Mouse (Mus musculus): Measurements from ENCODE around the gene 4930404N11Rik. TPM values are rescaled to one million over a fixed set of nuclear protein-coding genes. Genes with fewer than 3 reads are reported as not detected.

Gene 4930404N11Rik
- 11.6 and 18.6 TPM in 2 replicates for polyA plus RNA-seq (2012; ENCODE audit: low replicate concordance)

GRCm38 (mm10) chr10:81365672-81366476 is at the start of gene 4930404N11Rik:
4930404N11Rik (minus strand) TSS chr10:81365816.

DNA sequence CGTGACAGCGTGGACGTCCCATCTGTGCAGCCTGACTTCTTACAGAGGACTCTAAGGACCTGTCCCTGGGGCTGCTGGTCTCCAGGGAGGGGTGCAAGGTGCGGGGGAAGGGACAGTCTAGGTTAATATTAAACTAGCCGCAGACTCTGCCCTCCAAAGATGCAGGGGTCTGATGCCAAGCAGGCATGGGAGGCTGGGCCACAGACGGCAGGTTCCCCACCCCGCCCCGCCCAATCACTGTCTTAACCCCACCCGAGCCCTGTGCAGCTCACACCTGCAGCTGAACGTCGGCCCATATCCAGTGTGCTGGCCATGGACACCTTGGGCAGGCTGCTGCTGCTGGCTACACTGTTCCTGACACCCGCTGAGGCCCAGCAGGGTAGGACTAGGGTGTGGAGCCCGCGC is 27.2 kb upstream of the 4930404N11Rik start, which contains the start of gene Smim24:
Gene Smim24, plus strand, starts transcription at position 271 of the 405 bp plus-strand sequence.

DNA sequence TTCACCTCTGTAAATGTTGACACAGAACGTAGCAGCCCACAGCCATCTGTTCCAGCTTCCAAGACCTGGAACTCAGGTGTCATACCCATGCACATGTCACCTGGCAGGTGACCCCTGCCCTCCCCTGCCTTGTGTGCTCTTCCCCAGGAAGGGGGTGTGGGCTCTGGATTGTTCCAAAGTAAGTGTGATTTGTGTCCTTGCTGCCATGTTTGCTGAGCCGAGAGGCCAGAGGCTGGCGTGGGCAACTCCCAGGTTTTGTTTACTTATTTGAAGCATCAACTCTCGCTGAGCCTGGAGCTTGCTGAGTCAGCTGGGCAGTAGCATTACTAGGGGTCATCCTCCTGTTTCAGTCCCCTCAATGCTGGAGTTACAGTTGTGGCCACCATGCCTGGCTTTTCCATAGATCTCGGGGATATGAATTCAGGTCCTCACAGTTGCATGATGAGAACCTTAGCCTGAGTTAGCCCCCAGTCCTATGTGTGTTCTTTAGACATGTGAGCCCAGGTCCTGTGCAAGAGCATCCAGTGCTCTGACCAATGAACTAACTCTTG is 23.0 kb upstream of the 4930404N11Rik start, which contains the start of gene Gm48552:
Gene Gm48552, plus strand, starts transcription at position 501 of the 551 bp plus-strand sequence.

DNA sequence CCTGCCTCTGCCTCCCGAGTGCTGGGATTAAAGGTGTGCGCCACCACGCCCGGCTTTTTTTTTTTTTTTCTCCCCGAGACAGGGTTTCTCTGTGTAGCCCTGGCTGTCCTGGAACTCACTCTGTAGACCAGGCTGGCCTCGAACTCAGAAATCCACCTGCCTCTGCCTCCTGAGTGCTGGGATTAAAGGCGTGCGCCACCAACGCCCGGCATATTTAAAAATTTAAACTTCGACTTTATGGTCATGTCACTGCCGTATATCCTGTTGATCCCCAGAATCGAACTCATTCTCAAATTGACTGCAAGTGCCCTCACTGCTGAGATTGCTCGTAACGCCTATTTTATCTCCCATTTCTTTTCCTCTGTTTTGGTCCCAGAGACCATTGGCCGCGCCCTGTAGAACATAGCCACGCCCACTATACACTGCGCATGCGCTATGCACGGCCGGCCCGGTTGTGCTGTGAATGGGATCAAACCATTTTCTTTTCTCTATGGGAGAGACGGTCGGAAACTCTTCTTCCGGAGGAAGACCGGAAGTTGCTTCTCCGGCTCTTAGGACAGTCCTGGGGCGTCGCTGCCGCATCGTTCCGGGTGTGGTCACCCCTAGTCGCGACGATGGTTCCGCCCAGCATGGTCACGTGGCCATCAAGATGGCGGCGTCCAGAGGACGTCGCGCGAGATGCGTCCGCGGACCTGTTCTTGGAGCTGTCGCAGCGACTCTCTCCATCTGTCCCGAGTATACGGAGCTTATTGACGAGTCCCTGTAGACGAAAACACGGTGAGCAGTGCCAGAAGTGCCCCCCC is 18.4 kb upstream of the 4930404N11Rik start, which contains the start of the genes Dohh and Gm48551:
Gene Dohh, plus strand, starts transcription at position 627 of the 803 bp plus-strand sequence.
Gene Gm48551, plus strand, starts transcription at position 665 of the 803 bp plus-strand sequence.

GRCm38 (mm10) chr10:81377793-81378552 is 12.4 kb upstream of the 4930404N11Rik start, which contains the start of gene Fzr1:
Fzr1 (minus strand) TSS chr10:81378516.

GRCm38 (mm10) chr10:81356991-81357844 is 8.4 kb downstream of the 4930404N11Rik start, which contains the start of gene Mfsd12:
Mfsd12 (plus strand) TSS chr10:81357491.

GRCm38 (mm10) chr10:81350351-81351063 is 15.1 kb downstream of the 4930404N11Rik start, which contains the start of gene Hmg20b:
Hmg20b (minus strand) TSS chr10:81350480.

GRCm38 (mm10) chr10:81342686-81343505 is 22.7 kb downstream of the 4930404N11Rik start, which contains the start of gene Gipc3:
Gipc3 (minus strand) TSS chr10:81343266.

GRCm38 (mm10) chr10:81328386-81328785 is 37.2 kb downstream of the 4930404N11Rik start, which contains the start of gene Tbxa2r:
Tbxa2r (plus strand) TSS chr10:81328731.

GRCm38 (mm10) chr10:81320550-81321347 is 44.9 kb downstream of the 4930404N11Rik start, which contains the start of gene Cactin:
Cactin (plus strand) TSS chr10:81321103.

Other genes with a start within 250 kb of the 4930404N11Rik start
- gene Zbtb7a, start 230.6 kb downstream of the 4930404N11Rik start, polyA plus RNA-seq (2012; ENCODE audit: low replicate concordance) = 198 and 333 TPM in 2 replicates
- 72.6 and 164 TPM in 2 replicates for gene Pias4, start 197.9 kb downstream of the 4930404N11Rik start, polyA plus RNA-seq (2012; ENCODE audit: low replicate concordance)
- 495 and 2,413 TPM in 2 replicates for gene Eef2, start 189.2 kb downstream of the 4930404N11Rik start, polyA plus RNA-seq (2012; ENCODE audit: low replicate concordance)
- 53.4 and 152 TPM in 2 replicates for gene Dapk3, start 182.8 kb downstream of the 4930404N11Rik start, polyA plus RNA-seq (2012; ENCODE audit: low replicate concordance)
- gene 4930442H23Rik, start 182.0 kb downstream of the 4930404N11Rik start, polyA plus RNA-seq (2012; ENCODE audit: low replicate concordance) = 0.09 TPM in 1 of 2 replicates, not detected in the other
- not detected in 2 replicates for gene Nmrk2, start 163.8 kb downstream of the 4930404N11Rik start, polyA plus RNA-seq (2012; ENCODE audit: low replicate concordance)
- 0.53 and 0.94 TPM in 2 replicates for gene Atcay, start 135.0 kb downstream of the 4930404N11Rik start, polyA plus RNA-seq (2012; ENCODE audit: low replicate concordance)
- 4.0 and 8.6 TPM in 2 replicates for gene Zfr2, start 132.7 kb downstream of the 4930404N11Rik start, polyA plus RNA-seq (2012; ENCODE audit: low replicate concordance)
- 31.4 and 107 TPM in 2 replicates for gene Matk, start 112.9 kb downstream of the 4930404N11Rik start, polyA plus RNA-seq (2012; ENCODE audit: low replicate concordance)
- gene Mrpl54, start 98.9 kb downstream of the 4930404N11Rik start, polyA plus RNA-seq (2012; ENCODE audit: low replicate concordance) = 314 and 329 TPM in 2 replicates
- gene Apba3, start 98.9 kb downstream of the 4930404N11Rik start, polyA plus RNA-seq (2012; ENCODE audit: low replicate concordance) = 70.4 and 133 TPM in 2 replicates
- gene Tjp3, start 74.2 kb downstream of the 4930404N11Rik start, polyA plus RNA-seq (2012; ENCODE audit: low replicate concordance) = 15.0 and 35.0 TPM in 2 replicates
- 245 and 665 TPM in 2 replicates for gene Pip5k1c, start 72.9 kb downstream of the 4930404N11Rik start, polyA plus RNA-seq (2012; ENCODE audit: low replicate concordance)
- gene Cactin, start 44.7 kb downstream of the 4930404N11Rik start, polyA plus RNA-seq (2012; ENCODE audit: low replicate concordance) = 60.3 and 77.6 TPM in 2 replicates
- 29.6 and 30.6 TPM in 2 replicates for gene Tbxa2r, start 37.1 kb downstream of the 4930404N11Rik start, polyA plus RNA-seq (2012; ENCODE audit: low replicate concordance)
- gene Gipc3, start 22.6 kb downstream of the 4930404N11Rik start, polyA plus RNA-seq (2012; ENCODE audit: low replicate concordance) = 3.1 and 6.9 TPM in 2 replicates
- 184 and 481 TPM in 2 replicates for gene Hmg20b, start 15.3 kb downstream of the 4930404N11Rik start, polyA plus RNA-seq (2012; ENCODE audit: low replicate concordance)
- gene Mfsd12, start 8.3 kb downstream of the 4930404N11Rik start, polyA plus RNA-seq (2012; ENCODE audit: low replicate concordance) = 20.8 and 31.1 TPM in 2 replicates
- gene Fzr1, start 12.7 kb upstream of the 4930404N11Rik start, polyA plus RNA-seq (2012; ENCODE audit: low replicate concordance) = 48.1 and 72.7 TPM in 2 replicates
- gene Dohh, start 18.6 kb upstream of the 4930404N11Rik start, polyA plus RNA-seq (2012; ENCODE audit: low replicate concordance) = 76.4 and 107 TPM in 2 replicates
- 1.2 and 4.2 TPM in 2 replicates for gene Gm48551, start 18.6 kb upstream of the 4930404N11Rik start, polyA plus RNA-seq (2012; ENCODE audit: low replicate concordance)
- 8.9 and 18.4 TPM in 2 replicates for gene Gm48552, start 23.2 kb upstream of the 4930404N11Rik start, polyA plus RNA-seq (2012; ENCODE audit: low replicate concordance)
- 3.0 and 3.7 TPM in 2 replicates for gene Smim24, start 27.2 kb upstream of the 4930404N11Rik start, polyA plus RNA-seq (2012; ENCODE audit: low replicate concordance)
- gene Nfic, start 89.8 kb upstream of the 4930404N11Rik start, polyA plus RNA-seq (2012; ENCODE audit: low replicate concordance) = 136 and 414 TPM in 2 replicates
- gene Celf5, start 116.9 kb upstream of the 4930404N11Rik start, polyA plus RNA-seq (2012; ENCODE audit: low replicate concordance) = 0.16 and 0.55 TPM in 2 replicates
- gene Ncln, start 130.6 kb upstream of the 4930404N11Rik start, polyA plus RNA-seq (2012; ENCODE audit: low replicate concordance) = 160 and 386 TPM in 2 replicates
- gene S1pr4, start 134.3 kb upstream of the 4930404N11Rik start, polyA plus RNA-seq (2012; ENCODE audit: low replicate concordance) = 82.3 and 109 TPM in 2 replicates
- 14.8 and 33.6 TPM in 2 replicates for gene Gna15, start 158.4 kb upstream of the 4930404N11Rik start, polyA plus RNA-seq (2012; ENCODE audit: low replicate concordance)
- gene Gna11, start 179.4 kb upstream of the 4930404N11Rik start, polyA plus RNA-seq (2012; ENCODE audit: low replicate concordance) = 23.0 and 28.3 TPM in 2 replicates
- gene Aes, start 193.7 kb upstream of the 4930404N11Rik start, polyA plus RNA-seq (2012; ENCODE audit: low replicate concordance) = 1,473 and 2,763 TPM in 2 replicates
- 8.9 and 15.5 TPM in 2 replicates for gene Tle2, start 208.7 kb upstream of the 4930404N11Rik start, polyA plus RNA-seq (2012; ENCODE audit: low replicate concordance)
- 1.2 and 2.5 TPM in 2 replicates for gene Tle6, start 235.3 kb upstream of the 4930404N11Rik start, polyA plus RNA-seq (2012; ENCODE audit: low replicate concordance)
- 0.20 and 0.92 TPM in 2 replicates for gene BC025920, start 240.5 kb upstream of the 4930404N11Rik start, polyA plus RNA-seq (2012; ENCODE audit: low replicate concordance)